Mouse (Mus musculus) testis, adult 2 months (tissue): ENCODE measurements around the gene Nol10.

Experiments
- CTCF ChIP-seq: fragments of 200-500 bp; IDR thresholded peaks from 2 replicates; pipeline ENCODE4 v1.5.1; 2012; ENCODE audit warnings: low read depth, mild to moderate bottlenecking, inconsistent platforms, low read length, moderate library complexity; ENCODE audit not compliant: control insufficient read depth, insufficient read depth, insufficient replicate concordance
- POLR2A ChIP-seq: fragments of 200-500 bp; IDR thresholded peaks from 2 replicates; pipeline ENCODE4 v1.6.1; 2012; ENCODE audit warnings: low read depth, mild to moderate bottlenecking, inconsistent platforms, low read length, moderate library complexity; ENCODE audit not compliant: control insufficient read depth

GRCm38 (mm10) chr12:17348048-17349036, at the start of gene Nol10:
- peak; percentile 98 for TF ChIP-seq POLR2A
- TF ChIP-seq CTCF: no peak
